Mouse (Mus musculus): ENCODE results near the gene Tgfbr2. TPM values are rescaled to one million over a fixed set of nuclear protein-coding genes. Genes with fewer than 3 reads are reported as not detected.

Gene Tgfbr2
- polyA plus RNA-seq, 1 experiment from 2014 or later: 35.9 TPM

GRCm38 (mm10) chr9:116039981-116040380 lies 135.2 kb downstream of the Tgfbr2 start:
- Histone ChIP-seq H3K4me1 (ENCODE audit: insufficient read depth, low read length) (no peaks in the 10 kb centered on the region), H3K27me3 (ENCODE audit: insufficient read depth, low read length) (no peaks in the 10 kb centered on the region), H3K9ac (replicated peaks; ENCODE audit: low read length) (no peak overlapping the region), H3K4me2 (replicated peaks; ENCODE audit: low read depth, low read length) (no peak overlapping the region), H3K9me3 (ENCODE audit: low read length) (no peaks in the 10 kb centered on the region), H3K36me3 (ENCODE audit: insufficient read depth, low read length) (no peaks in the 10 kb centered on the region), H3K27ac (ENCODE audit: low read length) (no peak overlapping the region), H3K4me3 (ENCODE audit: low read length) (no peak overlapping the region)
- WGBS: 83% methylated on average over 4 of the region's 4 CpGs
- no peak for ATAC-seq (ENCODE audit: low FRiP score, low TSS enrichment)

GRCm38 (mm10) chr9:116038275-116038674 lies 136.9 kb downstream of the Tgfbr2 start:
- no peaks in the 10 kb centered on the region for H3K36me3 ChIP-seq (ENCODE audit: insufficient read depth, low read length)
- no peak overlapping the region for H3K4me2 ChIP-seq (replicated peaks; ENCODE audit: low read depth, low read length)
- H3K27ac ChIP-seq (ENCODE audit: low read length): no peak overlapping the region
- H3K4me1 ChIP-seq (ENCODE audit: insufficient read depth, low read length): no peaks in the 10 kb centered on the region
- H3K9me3 ChIP-seq (ENCODE audit: low read length): no peaks in the 10 kb centered on the region
- no peaks in the 10 kb centered on the region for H3K27me3 ChIP-seq (ENCODE audit: insufficient read depth, low read length)
- 87% methylated on average over 6 of the region's 6 CpGs for WGBS
- ATAC-seq (ENCODE audit: low FRiP score, low TSS enrichment): no peak
- no peak overlapping the region for H3K4me3 ChIP-seq (ENCODE audit: low read length)
- no peak overlapping the region for H3K9ac ChIP-seq (replicated peaks; ENCODE audit: low read length)
